Mouse (Mus musculus) intestine, embryonic 14.5 days (tissue): ENCODE measurements at regions not wholly inside any gene's neighbourhood (a gene's known extent, or its start where the extent isn't known, plus 50 kb on each side); places are given as distances from the start of the nearest gene placed in this dataset.

ENCODE experiments used
- ATAC-seq: fragments of 200-750 bp; cut with Nextera tagmentation; replicated peaks from 2 replicates; pipeline ENCODE4 v1.8.0; 2017; ENCODE audit warnings: low read depth, moderate number of reproducible peaks, moderate TSS enrichment, moderate library complexity; ENCODE audit not compliant: low FRiP score, low TSS enrichment
- DNase-seq: peaks from one replicate; pipeline ENCODE4 v3.0.0-alpha.2; 2018; ENCODE audit warnings: low spot score
- H3K27ac ChIP-seq: fragments of 300-500 bp; sonication (generic); 2 replicates; pipeline ENCODE4 v1.5.1; 2014; ENCODE audit warnings: low read depth, mild to moderate bottlenecking, control low read depth
- H3K27me3 ChIP-seq: fragments of 300-500 bp; sonication (generic); replicated peaks from 2 replicates; pipeline ENCODE4 v1.6.1; 2014; ENCODE audit warnings: low read length, control low read depth; ENCODE audit not compliant: control insufficient read depth, insufficient read depth
- H3K36me3 ChIP-seq: fragments of 300-500 bp; sonication (generic); 2 replicates; pipeline ENCODE4 v1.6.1; 2014; ENCODE audit warnings: low read length, control low read depth; ENCODE audit not compliant: control insufficient read depth, insufficient read depth
- H3K4me1 ChIP-seq: fragments of 300-500 bp; sonication (generic); replicated peaks from 2 replicates; pipeline ENCODE4 v1.6.1; 2014; ENCODE audit warnings: low read length, control low read depth, mixed read lengths; ENCODE audit not compliant: control insufficient read depth, insufficient read depth
- H3K4me2 ChIP-seq: fragments of 300-500 bp; sonication (generic); 2 replicates; pipeline ENCODE4 v1.6.1; 2014; ENCODE audit warnings: low read length
- H3K4me3 ChIP-seq: fragments of 300-500 bp; sonication (generic); 2 replicates; pipeline ENCODE4 v1.5.1; 2014; ENCODE audit warnings: low read depth, low read length, control low read depth, mixed read lengths
- H3K9ac ChIP-seq: fragments of 300-500 bp; sonication (generic); 2 replicates; pipeline ENCODE4 v1.6.1; 2014; ENCODE audit warnings: mild to moderate bottlenecking, low read length
- H3K9me3 ChIP-seq: fragments of 300-500 bp; sonication (generic); 2 replicates; pipeline ENCODE4 v1.6.1; 2016; ENCODE audit warnings: low read length, control low read depth; ENCODE audit not compliant: control insufficient read depth
- WGBS: fragments of 180-500 bp; shearing (Covaris S2); extraction: QIAGEN DNeasy Blood & Tissue Kit; methylation state at CpG from one replicate; pipeline ENCODE4 v1.1.7; 2014; 5-methylcytosine and 5-hydroxymethylcytosine counted together

DNA sequence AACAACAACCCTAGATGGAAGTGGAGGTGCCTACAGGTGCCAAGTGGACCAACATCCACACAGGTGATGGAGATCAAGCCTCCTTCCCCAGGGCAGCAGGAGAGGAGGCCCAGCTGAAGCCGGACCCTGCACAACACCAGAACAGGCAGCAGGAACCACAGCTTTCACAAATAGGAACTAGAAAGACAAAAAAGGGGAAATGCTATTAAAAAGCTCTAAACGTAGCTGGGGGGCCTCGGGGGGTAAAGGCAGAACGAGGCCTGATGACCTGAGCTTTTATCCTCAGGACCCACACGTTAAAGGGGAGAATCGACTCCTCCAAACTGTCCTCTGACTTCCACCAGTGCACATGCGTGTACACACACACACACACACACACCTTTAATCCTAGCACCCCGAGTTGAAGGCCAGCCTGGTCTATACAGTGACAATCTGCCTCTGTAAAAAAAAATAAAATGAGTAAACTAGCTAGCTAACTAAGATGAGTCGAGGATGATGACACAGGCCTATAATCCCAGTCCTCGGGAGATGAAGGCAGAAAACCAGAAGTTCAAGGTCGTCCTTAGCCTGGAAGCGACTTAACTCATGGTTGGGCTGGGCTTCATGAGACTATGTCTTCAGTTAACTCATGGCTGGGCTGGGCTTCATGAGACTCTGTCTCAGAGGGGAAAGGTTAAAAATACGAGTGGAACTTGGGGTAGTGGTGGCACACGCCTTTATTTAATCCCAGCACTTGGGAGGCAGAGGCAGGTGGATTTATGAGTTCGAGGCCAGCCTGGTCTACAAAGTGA is 122.6 kb upstream of the Slc22a12 start:
- H3K27ac ChIP-seq = no peak overlapping the region
- no peak overlapping the region for H3K9ac ChIP-seq
- no peaks in the 10 kb centered on the region for H3K36me3 ChIP-seq
- H3K9me3 ChIP-seq = no peaks in the 10 kb centered on the region
- 74% methylated on average over 15 of the region's 15 CpGs for WGBS
- no peak overlapping the region for H3K4me2 ChIP-seq
- no peaks in the 10 kb centered on the region for H3K27me3 ChIP-seq
- no peak for ATAC-seq
- H3K4me1 ChIP-seq = no peaks in the 10 kb centered on the region
- no peak for DNase-seq
- no peak overlapping the region for H3K4me3 ChIP-seq

- ATAC-seq = no peak
- DNase-seq = no peak
- Histone ChIP-seq H3K36me3 (no peaks in the 10 kb centered on the region), H3K9ac (no peak overlapping the region), H3K4me1 (no peaks in the 10 kb centered on the region), H3K9me3 (no peaks in the 10 kb centered on the region), H3K27me3 (no peaks in the 10 kb centered on the region), H3K4me3 (no peak overlapping the region), H3K4me2 (no peak overlapping the region), H3K27ac (no peak overlapping the region)
- 85% methylated on average over 12 of the region's 12 CpGs for WGBS
These were observed 121.6 kb upstream of the Slc22a12 start for GRCm38 (mm10) chr19:6664311-6664952.

- Histone ChIP-seq H3K4me3 (no peak overlapping the region), H3K27me3 (no peaks in the 10 kb centered on the region), H3K9me3 (no peaks in the 10 kb centered on the region), H3K9ac (no peak overlapping the region), H3K27ac (no peak overlapping the region), H3K36me3 (no peaks in the 10 kb centered on the region), H3K4me2 (no peak overlapping the region), H3K4me1 (no peaks in the 10 kb centered on the region)
- peak; percentile 89 for DNase-seq
- peak; percentile 71; the same call in 1 of the 2 replicates for ATAC-seq
- 3% methylated on average over 10 of the region's 10 CpGs for WGBS
These were observed 120.6 kb upstream of the Slc22a12 start for GRCm38 (mm10) chr19:6663391-6663790.

- Histone ChIP-seq H3K27ac (no peak overlapping the region), H3K36me3 (no peaks in the 10 kb centered on the region), H3K27me3 (no peaks in the 10 kb centered on the region), H3K9me3 (no peaks in the 10 kb centered on the region), H3K9ac (no peak overlapping the region), H3K4me2 (no peak overlapping the region), H3K4me1 (no peaks in the 10 kb centered on the region), H3K4me3 (no peak overlapping the region)
- ATAC-seq = no peak
- WGBS = 14% methylated on average over 4 of the region's 4 CpGs
- no peak for DNase-seq
These were observed 119.6 kb upstream of the Slc22a12 start for GRCm38 (mm10) chr19:6662346-6662939.

DNA sequence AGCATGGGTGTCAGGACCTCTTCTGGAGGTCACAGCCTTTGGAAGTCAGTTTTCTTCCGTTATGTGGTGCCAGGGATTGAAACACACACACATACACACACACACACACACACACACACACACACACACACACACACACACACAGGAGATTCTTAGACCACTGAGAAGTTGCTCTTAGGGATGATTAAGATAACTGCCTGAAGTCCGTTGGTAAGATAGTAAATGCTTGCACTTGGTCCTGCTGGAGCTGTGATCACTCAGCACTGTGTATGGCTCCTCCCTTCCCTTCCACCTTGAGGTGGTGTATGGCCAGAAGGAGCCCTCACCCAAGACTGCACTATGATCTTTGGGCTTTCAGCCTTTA is 118.7 kb upstream of the Slc22a12 start:
- Histone ChIP-seq H3K27ac (no peak overlapping the region), H3K4me1 (no peaks in the 10 kb centered on the region), H3K9me3 (no peaks in the 10 kb centered on the region), H3K36me3 (no peaks in the 10 kb centered on the region), H3K4me3 (no peak overlapping the region), H3K9ac (no peak overlapping the region), H3K27me3 (no peaks in the 10 kb centered on the region), H3K4me2 (no peak overlapping the region)
- 36% methylated on average over 2 of the region's 2 CpGs for WGBS
- no peak for DNase-seq
- no peak for ATAC-seq

DNA sequence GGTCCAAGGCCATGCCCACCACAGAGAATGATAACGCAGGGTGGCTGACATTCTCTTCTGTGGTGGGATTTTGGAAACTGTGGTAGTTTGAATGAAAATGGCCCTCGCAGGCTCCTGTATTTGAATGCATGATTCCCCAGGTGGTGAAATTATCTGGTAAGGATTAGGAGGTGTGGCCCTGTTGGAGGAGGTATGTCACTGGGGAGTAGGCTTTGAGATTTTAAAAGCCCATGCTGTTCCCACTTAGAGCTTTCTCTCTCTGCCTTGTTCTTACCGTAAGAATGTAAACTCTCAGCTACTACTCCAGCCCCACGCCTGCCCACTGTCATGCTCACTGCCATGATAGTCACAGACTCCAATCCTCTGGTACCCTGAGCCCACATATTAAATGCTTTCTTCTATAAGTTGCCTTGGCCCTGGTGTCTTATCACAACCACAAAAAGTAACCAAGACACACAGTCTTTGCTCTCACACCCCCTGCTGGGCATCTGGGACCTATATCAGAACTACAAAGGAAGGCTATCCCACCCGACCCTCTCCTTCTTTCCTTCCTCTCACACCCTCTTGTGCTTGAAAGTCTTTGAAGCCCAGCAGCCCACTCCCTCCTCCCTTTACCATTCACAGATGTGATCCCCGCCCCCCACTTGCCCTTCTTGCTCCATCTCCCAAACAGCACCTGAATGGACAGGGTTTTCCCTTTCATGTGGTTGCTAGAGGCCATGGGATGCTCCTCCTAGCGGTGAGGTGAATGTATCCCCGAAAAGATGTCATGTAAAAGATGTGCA is 118.1 kb upstream of the Slc22a12 start:
- ATAC-seq = no peak
- no peaks in the 10 kb centered on the region for H3K27me3 ChIP-seq
- H3K27ac ChIP-seq = no peak overlapping the region
- no peaks in the 10 kb centered on the region for H3K9me3 ChIP-seq
- 39% methylated on average over 8 of the region's 8 CpGs for WGBS
- H3K36me3 ChIP-seq = no peaks in the 10 kb centered on the region
- DNase-seq = no peak
- no peaks in the 10 kb centered on the region for H3K4me1 ChIP-seq
- no peak overlapping the region for H3K9ac ChIP-seq
- H3K4me2 ChIP-seq = no peak overlapping the region
- no peak overlapping the region for H3K4me3 ChIP-seq

- no peak overlapping the region for H3K4me3 ChIP-seq
- H3K9me3 ChIP-seq = no peaks in the 10 kb centered on the region
- WGBS = 89% methylated on average over 8 of the region's 8 CpGs
- no peaks in the 10 kb centered on the region for H3K27me3 ChIP-seq
- no peak overlapping the region for H3K4me2 ChIP-seq
- H3K4me1 ChIP-seq = no peaks in the 10 kb centered on the region
- no peak for DNase-seq
- no peak overlapping the region for H3K9ac ChIP-seq
- ATAC-seq = no peak
- no peaks in the 10 kb centered on the region for H3K36me3 ChIP-seq
- no peak overlapping the region for H3K27ac ChIP-seq
These were observed 117.3 kb upstream of the Slc22a12 start for GRCm38 (mm10) chr19:6660157-6660556.

GRCm38 (mm10) chr19:6654550-6654949 is 111.7 kb upstream of the Slc22a12 start:
- no peak overlapping the region for H3K4me2 ChIP-seq
- H3K27ac ChIP-seq = no peak overlapping the region
- ATAC-seq (no peak), DNase-seq (no peak)
- H3K27me3 ChIP-seq = no peaks in the 10 kb centered on the region
- no peak overlapping the region for H3K4me3 ChIP-seq
- H3K36me3 ChIP-seq = no peaks in the 10 kb centered on the region
- H3K9me3 ChIP-seq = 0 out of 2 replicates have a peak, but pooled peaks cover 3% of the 10 kb centered on the region
- WGBS = 88% methylated on average over 5 of the region's 5 CpGs
- no peaks in the 10 kb centered on the region for H3K4me1 ChIP-seq
- H3K9ac ChIP-seq = no peak overlapping the region
